ENCODE assay signal across 8 mouse cellular contexts in genomic region chr17:32965253-32965622, GRCm38 (mm10). TPM values are rescaled to one million over a fixed set of nuclear protein-coding genes. Genes with fewer than 3 reads are reported as not detected.
A peak's percentile ranks its signal among the peaks of the same experiment; 100 is the strongest.
DNase-seq lines count a peak whose midpoint lies in the region; ATAC-seq and TF ChIP-seq lines count a peak whose summit lies in the region.

No protein-coding gene starts in this region.

- H3K79me2 ChIP-seq in myocyte (ENCODE audit: control insufficient read depth, insufficient read depth) = peaks cover 31% of the 10 kb centered on the region

- peak overlapping the region; percentile 87 for H3K4me3 ChIP-seq in heart, embryonic 12.5 days
- H3K4me3 ChIP-seq in E14TG2a.4 (replicated peaks; ENCODE audit: low read length) = peak overlapping the region; percentile 94
- peak overlapping the region; percentile 86 for H3K4me3 ChIP-seq in embryonic facial prominence, embryonic 15.5 days (replicated peaks)
- peak overlapping the region; percentile 81 for H3K4me3 ChIP-seq in limb, embryonic 10.5 days
- peak overlapping the region; percentile 73 for H3K4me3 ChIP-seq in myocyte

- TF ChIP-seq POLR2A in myocyte (IDR thresholded peaks at IDR 0.05; ENCODE audit: insufficient read length, low read depth) = no peak

- intact Hi-C loops in heart, postnatal 36 days (cut with DNase I) = loop anchor here (2.0 kb wide), 1 partner anchor 18 kb away; the partner anchor contains the start of gene Cyp4f13

- peak overlapping the region; percentile 81 for H3K9ac ChIP-seq in heart, embryonic 12.5 days
- peak overlapping the region; percentile 52 for H3K9ac ChIP-seq in embryonic facial prominence, embryonic 15.5 days

- DNase-seq in heart, postnatal 36 days = no peak
- DNase-seq in limb, embryonic 10.5 days (ENCODE audit: low spot score) = no peak
- no peak for DNase-seq in cerebellum, adult 9-10 months
- no peak for DNase-seq in spleen, postnatal 14 days (ENCODE audit: low spot score in 2 of 2)

- TF ChIP-seq CTCF in E14TG2a.4 (conservative IDR thresholded peaks at IDR 0.05; ENCODE audit: low read length) = no peak

- H3K27me3 ChIP-seq in heart, embryonic 12.5 days (replicated peaks) = no peaks in the 10 kb centered on the region
- H3K27me3 ChIP-seq in E14TG2a.4 (ENCODE audit: insufficient read depth, low read length) (no peaks in the 10 kb centered on the region), myocyte (ENCODE audit: control insufficient read depth, insufficient read depth, insufficient read length) (no peaks in the 10 kb centered on the region)
- no peaks in the 10 kb centered on the region for H3K27me3 ChIP-seq in embryonic facial prominence, embryonic 15.5 days
- H3K27me3 ChIP-seq in limb, embryonic 10.5 days (ENCODE audit: low read depth, poor library complexity, severe bottlenecking) = no peaks in the 10 kb centered on the region

- H3K4me1 ChIP-seq in heart, embryonic 12.5 days (replicated peaks) = peaks cover 12% of the 10 kb centered on the region
- H3K4me1 ChIP-seq in E14TG2a.4 (replicated peaks; ENCODE audit: low read depth, low read length) = peaks cover 23% of the 10 kb centered on the region
- H3K4me1 ChIP-seq in embryonic facial prominence, embryonic 15.5 days = peaks cover 12% of the 10 kb centered on the region
- peaks cover 16% of the 10 kb centered on the region for H3K4me1 ChIP-seq in limb, embryonic 10.5 days

- peak; percentile 30; the same call in 1 of the 2 replicates for ATAC-seq in heart, embryonic 12.5 days (ENCODE audit: insufficient number of reproducible peaks, low FRiP score)
- peak; percentile 32; the same call in 1 of the 2 replicates for ATAC-seq in embryonic facial prominence, embryonic 15.5 days (ENCODE audit: insufficient number of reproducible peaks, low FRiP score, low TSS enrichment, low read depth)

- peak overlapping the region; percentile 84 for H3K4me2 ChIP-seq in heart, embryonic 12.5 days
- peak overlapping the region; percentile 60 for H3K4me2 ChIP-seq in embryonic facial prominence, embryonic 15.5 days (replicated peaks)
- H3K4me2 ChIP-seq in myocyte (ENCODE audit: low read depth) = peak overlapping the region; percentile 82

- peak overlapping the region; percentile 8 for H3ac ChIP-seq in myocyte (ENCODE audit: control insufficient read depth, insufficient read length)

- H3K36me3 ChIP-seq in heart, embryonic 12.5 days = no peaks in the 10 kb centered on the region
- H3K36me3 ChIP-seq in E14TG2a.4 (ENCODE audit: insufficient read depth, low read length) (no peaks in the 10 kb centered on the region), myocyte (ENCODE audit: control insufficient read depth, insufficient read depth) (no peaks in the 10 kb centered on the region)
- no peaks in the 10 kb centered on the region for H3K36me3 ChIP-seq in embryonic facial prominence, embryonic 15.5 days
- H3K36me3 ChIP-seq in limb, embryonic 10.5 days = no peaks in the 10 kb centered on the region

- peak overlapping the region; percentile 44 for H3K27ac ChIP-seq in heart, embryonic 12.5 days (ENCODE audit: poor library complexity, severe bottlenecking)
- peak overlapping the region; percentile 94 for H3K27ac ChIP-seq in embryonic facial prominence, embryonic 15.5 days (replicated peaks)
- peak overlapping the region; percentile 86 for H3K27ac ChIP-seq in limb, embryonic 10.5 days

- no peaks in the 10 kb centered on the region for H3K9me3 ChIP-seq in heart, embryonic 12.5 days (replicated peaks)
- peaks cover 20% of the 10 kb centered on the region for H3K9me3 ChIP-seq in E14TG2a.4 (ENCODE audit: low read length)
- no peaks in the 10 kb centered on the region for H3K9me3 ChIP-seq in embryonic facial prominence, embryonic 15.5 days (replicated peaks)
- H3K9me3 ChIP-seq in limb, embryonic 10.5 days (replicated peaks) = no peaks in the 10 kb centered on the region

- 0% methylated on average over 14 of the region's 14 CpGs for WGBS in heart, embryonic 12.5 days
- WGBS in embryonic facial prominence, embryonic 15.5 days = under 1% methylated on average over 14 of the region's 14 CpGs
- WGBS in limb, embryonic 10.5 days = 0% methylated on average over 14 of the region's 14 CpGs

TF ChIP-seq in myocyte, 11 proteins besides CTCF, POLR2A, EP300 and RAD21:
- no peak for TF ChIP-seq TCF12 (IDR thresholded peaks at IDR 0.05; ENCODE audit: insufficient read depth, poor library complexity, severe bottlenecking)
- TF ChIP-seq E2F4 (IDR thresholded peaks at IDR 0.05; ENCODE audit: insufficient read depth) = no peak
- no peak for TF ChIP-seq POLR2AphosphoS2 (IDR thresholded peaks at IDR 0.05; ENCODE audit: insufficient read length, low read depth)
- TF ChIP-seq CEBPB (IDR thresholded peaks at IDR 0.05; ENCODE audit: insufficient read depth, poor library complexity, severe bottlenecking) = no peak
- TF ChIP-seq MYOG (IDR thresholded peaks at IDR 0.05; ENCODE audit: control insufficient read depth in 1 of 3, insufficient read depth in 1 of 3, insufficient read length in 2 of 3, low read depth in 2 of 3) = no peak
- TF ChIP-seq MYOD1 (IDR thresholded peaks at IDR 0.05; ENCODE audit: control insufficient read depth in 1 of 3, insufficient read length in 2 of 3, low read depth in 2 of 3) = no peak
- no peak for TF ChIP-seq USF1 (IDR thresholded peaks at IDR 0.05; ENCODE audit: low read depth)
- no peak for TF ChIP-seq SRF (IDR thresholded peaks at IDR 0.05; ENCODE audit: control insufficient read depth, insufficient read length, low read depth)
- TF ChIP-seq TCF3 (IDR thresholded peaks at IDR 0.05; ENCODE audit: insufficient read length, low read depth) = no peak
- TF ChIP-seq REST (IDR thresholded peaks at IDR 0.05; ENCODE audit: insufficient read depth, insufficient read length) = no peak
- TF ChIP-seq MAX (IDR thresholded peaks at IDR 0.05; ENCODE audit: low read depth) = no peak
TF ChIP-seq in myocyte: peak in this region for 0.

RNA-seq across cellular contexts. Expression of gene Zfp472, which starts 0.4 kb away (rescaled TPM):
- polyA plus RNA-seq in heart, embryonic 12.5 days (2016; fragmentation: Nextera tagmentation; extraction: Ambion mirVana) = 5.7 and 6.2 TPM in 2 replicates
- 1 to 10 TPM; 1.7 to 2.4 TPM for total RNA-seq in heart, postnatal 36 days (2021)
- polyA plus RNA-seq in embryonic facial prominence, embryonic 15.5 days (2015; fragmentation: Nextera tagmentation; extraction: Ambion mirVana) = 10.5 and 11.2 TPM in 2 replicates
- polyA plus RNA-seq in limb, embryonic 10.5 days (2016; fragmentation: Nextera tagmentation; extraction: Ambion mirVana) = 12.2 and 13.7 TPM in 2 replicates
- 1.3 TPM for polyA plus RNA-seq in myocyte (2012; fragmentation: generic; extraction: Trizol)

RNA-seq across cellular contexts. Expression of gene Cyp4f13, which starts 18.0 kb away (rescaled TPM):
- 9.7 and 10.9 TPM in 2 replicates for polyA plus RNA-seq in heart, embryonic 12.5 days (2016; fragmentation: Nextera tagmentation; extraction: Ambion mirVana)
- 10 to 100 TPM; 12.5 to 15.2 TPM for total RNA-seq in heart, postnatal 36 days (2021)
- polyA plus RNA-seq in embryonic facial prominence, embryonic 15.5 days (2015; fragmentation: Nextera tagmentation; extraction: Ambion mirVana) = 15.9 and 17.7 TPM in 2 replicates
- polyA plus RNA-seq in limb, embryonic 10.5 days (2016; fragmentation: Nextera tagmentation; extraction: Ambion mirVana) = 2.3 and 2.6 TPM in 2 replicates
- 6.1 TPM for polyA plus RNA-seq in myocyte (2012; fragmentation: generic; extraction: Trizol)

RNA-seq across cellular contexts. Expression of gene Zfp952, which starts 27.7 kb away (rescaled TPM):
- 6.7 and 8.0 TPM in 2 replicates for polyA plus RNA-seq in heart, embryonic 12.5 days (2016; fragmentation: Nextera tagmentation; extraction: Ambion mirVana)
- total RNA-seq in heart, postnatal 36 days (2021) = 1 to 10 TPM; 5.9 to 7.1 TPM
- 11.7 and 13.7 TPM in 2 replicates for polyA plus RNA-seq in embryonic facial prominence, embryonic 15.5 days (2015; fragmentation: Nextera tagmentation; extraction: Ambion mirVana)
- polyA plus RNA-seq in limb, embryonic 10.5 days (2016; fragmentation: Nextera tagmentation; extraction: Ambion mirVana) = 10.4 and 13.8 TPM in 2 replicates
- polyA plus RNA-seq in myocyte (2012; fragmentation: generic; extraction: Trizol) = 2.3 TPM

RNA-seq across cellular contexts. Expression of gene Cyp4f14, which starts 48.1 kb away (rescaled TPM):
- polyA plus RNA-seq in heart, embryonic 12.5 days (2016; fragmentation: Nextera tagmentation; extraction: Ambion mirVana) = not detected in 2 replicates
- total RNA-seq in heart, postnatal 36 days (2021) = not detected
- polyA plus RNA-seq in embryonic facial prominence, embryonic 15.5 days (2015; fragmentation: Nextera tagmentation; extraction: Ambion mirVana) = not detected in 2 replicates
- polyA plus RNA-seq in limb, embryonic 10.5 days (2016; fragmentation: Nextera tagmentation; extraction: Ambion mirVana) = not detected in 2 replicates
- 0.02 TPM for polyA plus RNA-seq in myocyte (2012; fragmentation: generic; extraction: Trizol)

Comparison
In these comparisons a context has a peak if more than half of its experiments do, and no peak if none do; other contexts are left out.
1. H3K27ac ChIP-seq: peak in every context shown above with its lines; median percentile 94 in embryonic facial prominence, embryonic 15.5 days; 86 in limb, embryonic 10.5 days; 44 in heart, embryonic 12.5 days.